Mouse (Mus musculus) layer of hippocampus, postnatal 14 days (tissue): ENCODE results near the gene Usp5. TPM values are rescaled to one million over a fixed set of nuclear protein-coding genes. Genes with fewer than 3 reads are reported as not detected.
A peak's percentile ranks its signal among the peaks of the same experiment; 100 is the strongest.
"Not testable (repeated sequence)": the region's sequence is repeated elsewhere in the genome, so short reads cannot be mapped to it uniquely, and the experiment has no call there.

Experiments used
- DNase-seq, 2 experiments: peaks; one replicate each; pipeline ENCODE4 v3.0.0; 2021 to 2022; ENCODE audit warnings: low spot score in 2 of 2, mixed read lengths in 1 of 2
- total RNA-seq, 2 experiments: library from RNA; stranded (reverse); gene quantifications; 2 replicates each; pipeline ENCODE4 v1.2.3; 2021

The Usp5 gene
- total RNA-seq, 2 experiments from 2014 or later: 180 to 183 TPM

DNA sequence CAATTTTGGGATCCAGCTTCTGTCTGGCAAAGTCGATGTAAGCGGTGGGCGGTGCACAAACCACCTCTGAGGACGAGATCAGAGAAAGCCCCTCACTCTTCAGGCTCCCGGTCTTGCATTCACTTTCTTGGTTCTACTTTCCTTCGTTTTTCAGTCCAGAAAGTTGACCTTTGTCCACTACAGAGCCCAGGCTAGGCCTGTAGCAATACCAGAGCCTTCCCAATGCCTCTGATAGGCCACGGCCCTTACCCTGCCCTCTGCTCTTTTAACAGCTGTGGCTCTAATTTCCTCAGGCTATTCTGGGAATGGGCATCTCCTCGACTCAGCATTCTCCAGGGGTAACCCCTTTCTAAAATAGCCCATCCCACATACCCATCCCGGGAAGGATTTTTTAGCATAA lies 16.4 kb downstream of the Usp5 start:
- DNase-seq: no peak

DNA sequence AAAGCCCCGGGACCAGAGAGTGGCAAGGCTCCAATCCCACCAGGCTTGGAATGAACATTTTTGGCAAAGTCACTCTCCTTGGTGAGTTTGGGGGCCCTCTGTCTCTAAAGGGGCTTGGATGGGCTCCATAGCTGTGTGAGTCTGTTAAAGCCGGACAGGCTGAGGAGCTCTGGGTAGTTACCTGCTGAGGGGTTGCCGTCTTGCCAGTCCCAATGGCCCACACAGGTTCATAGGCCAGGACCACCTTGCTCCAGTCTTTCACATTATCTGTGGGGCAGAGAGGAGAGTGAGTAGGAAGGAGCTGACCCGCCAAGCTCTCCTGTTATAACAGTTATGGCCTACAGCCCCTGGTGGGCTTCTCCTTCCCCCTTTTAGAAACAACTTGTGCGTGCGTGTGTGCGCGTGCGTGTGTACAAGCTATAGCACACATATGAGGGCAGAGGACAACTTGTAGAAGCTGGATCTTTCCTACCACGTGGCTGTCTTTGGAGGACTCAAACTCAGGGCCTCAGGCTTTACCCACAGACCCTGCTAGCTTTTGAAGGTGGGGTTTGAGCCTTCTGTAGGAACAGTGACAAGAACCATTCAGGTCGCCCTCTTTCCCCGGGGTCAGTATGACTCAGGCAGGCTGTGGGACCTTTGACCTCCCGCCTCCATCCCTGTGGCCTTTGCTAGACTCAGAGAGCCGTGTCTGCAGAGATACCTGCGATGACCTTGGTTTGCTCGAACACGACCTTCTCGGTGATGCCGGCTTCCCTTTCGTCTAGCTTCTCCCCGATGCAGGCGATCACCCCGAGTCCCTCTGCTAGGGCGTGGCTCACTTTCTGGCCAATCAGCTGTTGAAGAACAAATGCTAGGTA lies 17.4 kb downstream of the Usp5 start:
- DNase-seq: no peak

DNA sequence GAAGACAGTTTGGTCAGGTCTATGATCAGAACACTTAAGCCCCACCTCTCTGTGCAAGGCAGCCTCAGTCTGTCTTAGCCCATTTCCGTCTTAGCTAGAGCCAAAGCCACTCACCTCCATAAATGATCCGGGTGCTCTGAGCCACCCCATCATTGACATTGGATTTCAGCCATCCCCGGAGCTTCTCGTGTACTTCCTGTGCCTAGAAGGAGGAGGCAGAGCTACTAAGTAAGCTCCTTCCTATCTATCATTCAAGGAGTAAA lies 17.9 kb downstream of the Usp5 start:
- no peak for DNase-seq

DNA sequence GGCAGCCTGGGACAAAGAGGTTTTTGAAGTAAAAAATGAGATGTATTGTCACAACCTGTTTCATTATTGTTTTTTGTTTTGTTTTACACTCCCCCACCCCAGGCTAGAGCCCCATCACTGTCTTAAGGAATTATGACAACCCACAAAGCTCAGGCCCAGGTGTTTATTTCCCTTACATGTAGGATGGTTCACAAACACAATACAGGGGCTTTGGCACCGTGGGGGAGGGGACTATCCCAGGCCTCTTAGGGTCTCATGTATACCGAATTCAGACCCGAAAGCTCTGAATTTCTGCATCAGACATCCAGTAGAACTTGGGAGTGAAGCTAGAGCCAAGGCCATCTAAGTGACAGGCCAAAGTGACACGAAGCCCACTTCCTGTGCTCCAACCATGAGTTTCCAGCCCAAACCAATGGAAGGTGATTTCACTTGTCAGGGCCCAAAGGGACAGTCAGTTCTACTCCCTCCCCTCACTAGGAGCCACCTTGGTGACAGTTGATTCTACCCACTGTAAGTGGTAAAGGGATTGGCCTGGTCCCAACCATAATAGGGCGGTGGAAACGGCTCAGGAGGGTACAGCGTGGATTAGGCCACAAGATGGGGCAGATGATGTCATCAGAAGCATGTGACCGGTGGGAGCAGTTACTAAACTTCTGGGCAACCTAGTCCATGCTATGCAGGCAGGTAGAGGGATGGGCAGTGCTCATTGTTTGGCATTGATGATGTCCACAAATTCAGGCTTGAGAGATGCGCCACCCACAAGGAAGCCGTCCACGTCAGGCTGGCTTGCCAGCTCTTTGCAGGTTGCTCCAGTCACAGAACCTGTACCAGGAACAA lies 18.5 kb downstream of the Usp5 start:
- not testable (repeated sequence) for DNase-seq

DNA sequence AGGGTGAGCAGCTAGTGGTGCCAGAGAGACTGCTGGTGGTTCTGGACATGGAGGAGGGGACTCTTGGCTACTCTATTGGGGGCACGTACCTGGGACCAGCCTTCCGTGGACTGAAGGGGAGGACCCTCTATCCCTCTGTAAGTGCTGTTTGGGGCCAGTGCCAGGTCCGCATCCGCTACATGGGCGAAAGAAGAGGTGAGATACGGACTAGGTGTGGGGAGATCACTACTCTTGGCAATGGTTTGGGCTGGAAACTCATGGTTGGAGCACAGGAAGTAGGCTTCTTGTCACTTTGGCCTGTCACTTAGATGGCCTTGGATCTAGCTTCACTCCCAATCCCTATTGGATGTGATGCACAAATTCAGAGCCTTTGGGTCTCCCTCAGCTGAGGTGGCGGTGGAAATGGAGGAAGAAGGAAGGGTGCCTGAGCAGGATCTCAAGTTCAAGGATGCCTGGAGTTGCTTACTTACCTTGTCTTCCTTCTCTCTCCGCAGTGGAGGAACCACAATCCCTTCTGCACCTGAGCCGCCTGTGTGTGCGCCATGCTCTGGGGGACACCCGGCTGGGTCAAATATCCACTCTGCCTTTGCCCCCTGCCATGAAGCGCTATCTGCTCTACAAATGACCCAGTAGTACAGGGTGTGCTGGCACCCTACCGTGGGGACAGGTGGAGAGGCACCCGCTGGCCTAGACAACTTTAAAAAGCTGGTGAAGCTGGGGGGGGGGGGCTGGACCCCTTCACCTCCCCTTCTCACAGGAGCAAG lies 19.3 kb downstream of the Usp5 start:
- DNase-seq: no peak

DNA sequence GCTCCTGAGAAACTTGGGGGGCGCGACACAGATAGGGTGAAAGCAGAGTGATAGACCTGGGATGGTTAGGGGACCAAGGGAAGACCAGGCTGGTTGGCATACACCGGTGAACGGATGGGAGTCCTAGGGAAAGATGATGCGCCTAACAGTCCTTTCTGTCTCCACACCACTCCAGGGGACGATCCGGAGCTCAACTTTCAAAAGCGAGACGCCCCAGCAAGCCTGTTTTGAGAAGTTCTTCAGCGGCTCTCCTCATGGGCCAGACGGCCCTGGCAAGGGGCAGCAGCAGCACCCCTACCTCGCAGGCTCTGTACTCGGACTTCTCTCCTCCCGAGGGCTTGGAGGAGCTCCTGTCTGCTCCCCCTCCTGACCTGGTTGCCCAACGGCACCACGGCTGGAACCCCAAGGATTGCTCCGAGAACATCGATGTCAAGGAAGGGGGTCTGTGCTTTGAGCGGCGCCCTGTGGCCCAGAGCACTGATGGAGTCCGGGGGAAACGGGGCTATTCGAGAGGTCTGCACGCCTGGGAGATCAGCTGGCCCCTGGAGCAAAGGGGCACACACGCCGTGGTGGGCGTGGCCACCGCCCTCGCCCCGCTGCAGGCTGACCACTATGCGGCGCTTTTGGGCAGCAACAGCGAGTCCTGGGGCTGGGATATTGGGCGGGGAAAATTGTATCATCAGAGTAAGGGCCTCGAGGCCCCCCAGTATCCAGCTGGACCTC lies 20.1 kb downstream of the Usp5 start:
- DNase-seq: peak; percentile 72 to 73

DNA sequence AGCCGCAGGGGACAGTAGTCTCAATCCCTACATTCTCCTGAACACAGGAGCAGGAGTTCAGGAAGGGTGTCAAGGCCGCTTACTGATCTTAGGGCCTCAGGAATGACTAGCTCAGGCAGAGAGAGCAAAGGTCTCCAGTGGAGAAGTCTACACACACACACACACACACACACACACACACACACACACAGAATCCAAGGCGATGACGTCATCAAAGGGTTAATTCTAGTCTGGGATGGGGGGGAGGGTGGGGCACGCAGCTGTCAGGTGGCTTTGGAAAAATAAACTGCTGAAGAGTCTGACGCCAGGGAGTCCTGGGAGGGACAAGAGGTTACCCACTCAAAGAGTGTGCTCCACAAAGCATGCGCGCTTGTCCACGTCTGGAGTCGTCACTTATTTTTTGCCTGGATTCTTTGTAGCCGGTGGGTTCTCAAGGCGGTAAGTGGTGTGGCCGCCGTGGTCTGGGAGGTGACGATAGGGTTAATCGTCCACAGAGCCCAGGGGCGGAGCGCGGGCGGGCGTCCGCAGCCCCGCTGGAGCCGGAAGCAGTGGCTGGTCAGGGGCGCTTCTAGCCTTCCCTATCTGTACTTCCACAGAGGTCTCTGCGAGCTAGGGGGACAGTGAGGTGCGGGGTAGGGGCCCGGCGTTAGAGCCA lies 20.8 kb downstream of the Usp5 start, which contains the start of gene Spsb2:
TSS of gene Spsb2 (plus strand) at position 304 of the 655 bp plus-strand sequence.
- DNase-seq: peak; percentile 53 to 65

DNA sequence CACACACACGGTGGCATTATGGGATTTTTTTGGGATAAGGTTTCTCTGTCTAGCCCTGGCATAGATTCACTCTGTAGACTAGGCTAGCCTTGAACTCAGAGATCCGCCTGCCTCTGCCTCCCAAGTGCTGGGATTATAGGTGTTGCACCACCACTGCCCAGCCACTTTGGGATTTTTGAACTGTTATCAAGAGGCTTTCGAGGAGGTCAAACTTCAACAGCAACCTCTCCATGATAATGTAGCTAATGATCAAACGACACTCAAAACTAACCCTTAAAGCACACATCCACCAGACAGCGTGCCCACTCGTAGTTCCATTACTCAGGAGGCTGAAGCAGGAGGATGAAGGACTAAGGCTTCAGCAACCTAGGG lies 21.3 kb downstream of the Usp5 start:
- no peak for DNase-seq

DNA sequence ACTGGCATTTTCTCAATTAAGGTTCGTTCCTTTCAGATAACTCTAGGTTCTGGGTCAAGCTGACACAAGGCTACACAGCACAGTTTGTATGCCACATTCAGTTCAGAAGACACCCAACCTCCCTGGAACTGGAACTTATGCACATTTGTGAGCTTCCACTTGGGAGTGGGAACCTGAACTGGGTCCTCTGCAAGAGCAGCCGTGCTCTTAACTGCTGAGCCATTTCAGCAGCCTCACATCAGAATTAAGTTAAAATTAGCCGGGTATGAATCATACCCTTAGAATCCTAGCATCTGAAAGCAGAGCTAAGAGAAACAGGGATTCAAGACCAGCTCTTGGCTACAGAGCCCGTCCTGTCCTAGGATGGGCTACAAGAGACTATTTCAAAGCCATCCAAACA lies 21.9 kb downstream of the Usp5 start:
- no peak for DNase-seq

DNA sequence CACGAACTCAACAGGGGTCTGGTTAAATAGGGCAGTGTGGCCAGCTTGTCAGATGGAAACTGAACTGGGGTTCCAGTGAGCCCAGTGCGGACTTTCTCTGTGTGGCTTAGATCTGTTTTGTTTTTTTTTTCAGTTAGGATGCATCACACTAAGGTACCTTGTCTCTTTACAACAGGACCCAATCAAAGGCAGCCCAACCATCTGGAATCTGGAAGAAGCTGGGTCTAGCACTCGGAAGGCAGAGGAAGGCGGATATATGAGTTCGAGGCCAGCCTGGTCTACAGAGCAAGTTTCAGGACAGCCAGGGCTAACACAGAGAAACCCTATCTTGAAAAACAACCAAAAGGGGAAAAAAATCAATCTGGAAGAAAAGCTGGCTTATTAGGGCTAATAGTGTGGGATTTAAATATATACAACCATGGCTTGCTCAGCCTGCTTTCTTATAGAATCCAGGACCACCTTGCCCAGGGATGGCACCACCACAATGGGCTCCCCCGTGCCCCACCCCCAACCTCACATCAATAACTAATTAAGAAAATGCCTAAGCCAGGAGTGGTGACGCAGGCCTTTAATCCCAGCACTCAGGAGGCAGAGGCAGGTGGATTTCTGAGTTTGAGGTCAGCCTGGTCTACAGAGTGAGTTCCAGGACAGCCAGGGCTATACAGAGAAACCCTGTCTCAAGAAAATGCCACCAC lies 22.7 kb downstream of the Usp5 start:
- no peak for DNase-seq

DNA sequence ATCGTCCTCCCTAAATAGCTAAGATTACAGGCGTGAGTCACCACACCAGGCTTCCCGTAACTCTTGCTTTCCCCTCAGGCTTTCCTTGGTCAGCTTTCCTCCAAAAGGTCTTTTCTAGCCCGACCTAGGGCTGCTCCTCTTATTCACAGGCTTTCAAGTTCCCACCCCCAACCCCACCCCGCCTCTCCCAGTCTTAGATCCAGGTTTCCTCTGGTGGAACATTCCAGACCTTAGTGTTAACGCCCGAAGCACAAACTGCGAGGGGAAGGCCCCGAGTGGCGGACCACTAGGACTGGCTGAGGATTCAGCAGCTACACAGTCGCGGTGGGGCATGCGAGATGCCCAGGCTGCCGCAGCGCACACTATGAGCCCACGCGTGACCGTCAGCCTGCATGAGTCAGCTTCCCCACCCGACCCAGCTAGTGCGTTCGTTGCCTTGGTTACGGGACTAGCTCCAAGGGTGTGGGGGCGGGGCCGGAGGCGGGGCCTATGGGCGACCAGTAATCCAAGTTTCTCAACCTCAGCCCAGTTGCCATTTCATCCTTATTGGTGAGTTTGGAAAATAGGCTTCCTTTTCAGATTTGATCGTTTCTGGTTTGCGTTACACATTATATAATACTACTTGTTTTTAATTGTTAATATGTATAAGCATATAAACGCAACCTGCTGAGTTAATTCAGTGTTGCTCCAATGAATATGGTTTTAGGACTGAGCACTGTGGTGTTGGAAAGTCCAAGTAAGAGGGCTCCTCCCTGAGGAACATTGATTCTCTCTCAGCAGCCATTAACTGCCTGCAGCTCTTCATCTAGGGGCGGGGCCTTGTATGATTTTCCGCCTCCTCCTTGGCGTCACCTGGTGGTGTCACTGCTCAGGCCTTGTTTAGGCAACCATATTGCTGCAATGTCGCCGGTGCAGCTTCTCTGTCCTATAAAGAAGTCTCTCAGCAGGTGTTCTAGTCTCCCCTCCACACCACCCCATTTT lies 23.7 kb downstream of the Usp5 start:
- peak; percentile 92 to 97 for DNase-seq

DNA sequence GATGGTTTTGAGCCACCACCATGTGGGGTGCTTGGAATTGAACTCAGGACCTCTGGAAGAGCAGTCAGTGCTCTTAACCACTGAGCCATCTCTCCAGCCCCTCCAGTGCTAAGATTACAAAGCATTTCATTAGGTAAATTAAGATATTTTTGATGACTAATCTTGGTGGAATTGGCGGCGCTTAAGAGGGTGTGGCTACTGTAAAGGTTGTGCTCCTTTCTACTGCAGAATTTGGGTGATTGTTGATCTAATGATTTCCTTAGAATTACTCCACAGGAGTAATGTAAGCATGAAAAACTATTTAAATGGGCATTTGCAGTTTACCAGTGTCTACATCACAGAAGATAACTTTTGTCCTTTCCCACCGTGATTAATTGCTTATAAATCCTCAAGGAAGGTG lies 24.9 kb downstream of the Usp5 start:
- no peak for DNase-seq

DNA sequence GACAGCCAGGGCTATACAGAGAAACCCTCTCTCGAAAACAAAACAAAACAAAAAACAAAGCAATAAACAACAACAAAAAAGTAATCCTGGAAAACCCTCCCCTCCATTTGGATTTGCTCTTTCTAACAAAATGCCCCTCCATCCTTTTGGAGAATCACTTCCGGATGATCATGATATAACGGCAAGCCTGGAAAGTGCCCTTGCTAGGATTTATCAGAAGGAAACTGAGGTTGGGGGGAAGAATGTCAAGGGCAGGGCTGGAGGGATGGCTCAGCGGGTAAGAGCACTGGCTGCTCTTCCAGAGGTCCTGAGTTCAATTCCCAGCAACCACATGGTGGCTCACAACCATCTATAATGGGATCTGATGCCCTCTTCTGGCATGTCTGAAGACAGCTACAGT lies 25.6 kb downstream of the Usp5 start:
- not testable (repeated sequence) for DNase-seq

DNA sequence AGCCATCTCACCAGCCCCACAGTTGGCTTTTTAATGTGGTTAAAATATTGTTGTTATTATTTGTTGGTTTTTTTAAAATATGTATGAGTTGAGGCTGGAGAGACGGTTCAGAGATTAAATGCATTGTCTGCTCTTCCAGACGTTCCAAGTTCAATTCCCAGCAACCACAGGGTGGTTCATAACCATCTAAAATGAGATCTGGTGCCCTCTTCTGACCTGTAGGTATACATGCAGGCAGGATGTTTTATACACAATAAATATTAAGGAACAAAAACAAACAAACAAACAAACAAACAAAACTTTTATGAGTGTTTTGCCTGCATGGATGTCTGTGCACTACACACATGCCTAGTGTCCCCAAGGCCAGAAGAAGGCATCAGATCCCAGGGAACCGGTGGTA lies 26.2 kb downstream of the Usp5 start:
- DNase-seq: no peak

DNA sequence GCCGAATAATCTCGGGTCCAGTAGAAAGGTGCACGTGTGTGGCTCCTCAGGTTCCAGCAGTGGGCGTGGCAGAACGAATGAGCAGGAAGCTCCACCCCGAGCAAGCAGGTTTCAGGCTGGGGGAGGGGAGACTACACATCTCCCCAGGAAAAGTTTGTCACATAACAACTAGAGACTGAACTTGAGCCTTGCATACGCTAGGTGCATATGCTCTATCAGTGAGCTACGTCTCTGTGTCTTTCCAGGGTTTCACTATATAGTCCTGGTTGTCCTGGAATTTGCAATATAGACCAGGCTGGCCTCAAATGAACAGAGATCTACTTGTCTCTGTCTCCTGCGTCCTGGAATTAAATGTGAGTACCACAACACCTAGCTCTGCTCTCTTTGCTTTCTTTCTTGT lies 26.9 kb downstream of the Usp5 start:
- DNase-seq: not testable (repeated sequence)

DNA sequence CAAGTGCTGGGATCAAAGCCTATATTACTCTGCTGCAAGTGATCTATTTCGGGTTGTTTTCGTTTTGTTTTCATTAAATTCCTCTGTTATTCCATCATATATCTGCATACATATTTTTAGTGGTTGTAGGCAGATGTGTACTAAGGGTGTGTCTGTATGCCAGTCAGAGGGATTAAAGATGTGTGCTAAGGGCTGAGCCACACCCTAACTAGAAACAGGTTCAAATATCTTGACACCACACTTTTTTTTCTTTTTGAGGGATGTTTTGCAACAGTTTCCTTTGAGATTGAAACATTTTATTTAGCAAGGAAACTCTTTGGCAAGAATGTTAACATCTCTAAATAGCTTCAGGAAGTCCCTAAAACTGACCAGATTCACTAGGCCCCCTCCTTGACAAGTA lies 33.1 kb downstream of the Usp5 start:
- DNase-seq: no peak

DNA sequence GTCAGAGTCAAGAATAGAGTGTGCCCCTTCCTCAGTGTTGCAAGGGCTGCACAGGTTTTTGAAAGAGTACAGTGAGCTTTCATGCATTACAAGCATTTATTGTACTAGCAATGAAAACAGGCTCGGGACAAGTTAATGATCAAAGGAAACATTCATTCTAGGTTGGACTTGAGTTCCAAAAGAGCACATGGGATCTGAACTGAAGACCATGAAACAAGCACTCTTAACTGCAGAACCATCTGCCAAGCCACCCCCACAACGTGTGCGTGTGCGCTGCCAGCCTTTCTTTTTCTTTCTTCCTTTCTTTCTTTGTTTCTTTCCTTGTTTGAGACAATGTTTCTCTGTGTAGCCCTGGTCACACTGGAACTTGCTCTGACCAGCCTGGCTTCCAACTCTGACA lies 33.5 kb downstream of the Usp5 start:
- no peak for DNase-seq

DNA sequence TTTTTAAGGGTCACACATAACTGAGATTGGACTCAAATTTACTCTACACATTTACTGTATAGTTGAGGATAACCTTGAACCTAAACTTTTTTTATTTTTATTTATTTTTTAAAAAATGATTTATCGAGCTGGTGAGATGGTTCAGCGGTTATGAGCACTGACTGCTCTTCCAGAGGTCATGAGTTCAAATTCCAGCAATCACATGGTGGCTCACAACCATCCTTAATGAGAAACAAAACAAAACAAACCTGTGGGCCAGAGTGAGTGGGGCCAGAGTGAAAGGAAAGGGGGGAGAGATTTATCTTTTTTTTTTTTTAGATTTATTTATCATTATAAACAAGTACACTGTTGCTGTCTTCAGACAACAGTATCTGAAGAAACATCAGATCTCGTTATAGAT lies 37.4 kb downstream of the Usp5 start:
- no peak for DNase-seq

DNA sequence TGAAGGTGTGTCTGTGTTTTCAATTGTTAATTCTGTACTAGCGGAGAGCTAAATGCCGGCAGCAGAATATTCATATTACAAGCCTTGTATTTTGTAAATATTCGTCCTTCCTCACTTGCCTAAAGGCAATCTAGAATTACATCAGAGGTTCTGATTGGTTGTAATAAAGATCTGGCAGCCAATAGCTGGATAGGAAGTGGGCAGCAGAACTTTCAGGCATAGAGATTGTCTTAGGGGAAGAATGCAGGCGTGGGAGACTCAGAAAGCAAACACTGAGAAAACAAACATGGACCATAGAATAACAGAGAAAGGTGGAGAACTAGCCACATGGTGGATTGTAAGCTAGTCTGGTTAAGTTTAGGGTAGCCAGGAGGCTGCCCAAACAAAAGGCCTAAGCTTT lies 39.2 kb downstream of the Usp5 start:
- DNase-seq: no peak
